Mouse (Mus musculus): ENCODE results near the gene Btbd2. TPM values are rescaled to one million over a fixed set of nuclear protein-coding genes. Genes with fewer than 3 reads are reported as not detected.
A peak's percentile ranks its signal among the peaks of the same experiment; 100 is the strongest.

The Btbd2 gene
- polyA plus RNA-seq, 1 experiment from 2014 or later, result 54.9 TPM

DNA sequence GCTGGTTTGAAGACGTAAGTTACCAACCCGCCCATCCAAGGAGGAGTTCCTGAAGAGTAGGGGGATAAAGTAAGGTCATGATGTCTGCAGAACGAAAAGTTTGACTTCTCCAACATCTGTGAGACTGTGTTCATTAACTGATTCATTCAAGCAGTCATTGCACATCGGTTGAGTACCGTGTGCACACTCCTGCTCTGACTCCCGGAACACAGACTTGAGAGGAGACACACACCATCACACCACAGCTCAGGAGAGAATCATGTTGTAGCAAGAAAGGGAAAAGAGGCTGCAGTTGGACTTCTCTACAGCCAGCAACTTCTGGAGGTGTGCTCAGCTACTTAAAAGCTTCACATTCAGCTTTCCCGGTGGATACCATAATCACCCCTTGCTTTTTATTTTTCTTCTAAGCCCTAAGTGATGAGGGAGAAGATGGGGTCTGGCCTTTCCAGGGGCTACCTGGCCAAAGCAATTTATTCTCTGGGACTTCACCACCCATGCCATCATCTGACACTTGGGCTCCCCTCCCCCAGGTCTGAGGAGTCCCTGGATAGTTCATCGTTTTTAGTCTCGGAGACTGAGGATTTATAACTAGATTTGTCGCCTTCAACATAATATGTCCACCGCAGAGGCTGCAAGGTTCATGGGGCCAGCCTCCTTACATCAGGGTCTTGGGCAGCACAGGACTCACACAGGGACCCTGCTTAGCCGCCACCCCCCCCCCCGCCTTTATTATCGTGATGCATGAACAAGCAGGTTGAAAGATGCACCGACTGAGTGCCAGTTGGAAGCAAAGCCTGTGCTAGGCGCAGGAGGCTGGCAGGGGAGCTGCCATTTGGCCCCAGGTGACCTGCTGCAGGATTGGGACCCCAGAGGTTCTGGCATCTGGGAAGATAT, 35.8 kb downstream of the Btbd2 start:
- peaks cover 29% of the 10 kb centered on the region for H3K4me1 ChIP-seq (replicated peaks)
- H3K4me2 ChIP-seq (replicated peaks), result peak overlapping the region; percentile 77
- WGBS, result 49% methylated on average over 16 of the region's 16 CpGs
- no peak for ATAC-seq
- peak overlapping the region; percentile 51 for H3K9ac ChIP-seq
- no peaks in the 10 kb centered on the region for H3K36me3 ChIP-seq
- no peaks in the 10 kb centered on the region for H3K9me3 ChIP-seq
- no peaks in the 10 kb centered on the region for H3K27me3 ChIP-seq (replicated peaks)
- peak overlapping the region; percentile 88 for H3K4me3 ChIP-seq (replicated peaks)
- H3K27ac ChIP-seq, result peak overlapping the region; percentile 96

DNA sequence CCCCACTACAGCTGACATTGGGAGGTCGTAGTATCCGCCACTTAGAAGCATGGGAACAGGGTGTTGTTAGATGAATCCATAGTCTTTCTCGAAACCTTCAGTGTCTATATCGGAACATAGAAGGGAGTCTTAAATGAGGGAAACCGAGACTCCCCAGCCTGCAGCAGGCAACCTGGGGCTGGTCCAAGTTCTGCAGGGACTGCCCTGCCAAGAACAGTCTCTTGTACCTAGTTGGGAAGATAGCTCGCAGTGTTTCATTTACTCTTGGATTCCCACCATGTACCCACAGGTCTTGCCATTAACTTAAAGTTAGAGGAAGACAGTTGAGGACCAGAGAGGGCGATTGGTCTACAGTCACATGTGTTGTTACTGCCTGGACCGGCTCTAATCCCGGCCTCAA, 36.5 kb downstream of the Btbd2 start:
- Histone ChIP-seq H3K4me1 (replicated peaks) (peaks cover 24% of the 10 kb centered on the region), H3K27ac (no peak overlapping the region), H3K9me3 (no peaks in the 10 kb centered on the region), H3K36me3 (peaks cover 7% of the 10 kb centered on the region; the same call in 1 of the 2 replicates), H3K27me3 (replicated peaks) (no peaks in the 10 kb centered on the region), H3K4me2 (replicated peaks) (no peak overlapping the region), H3K4me3 (replicated peaks) (no peak overlapping the region), H3K9ac (no peak overlapping the region)
- ATAC-seq, result no peak
- WGBS, result 85% methylated on average over 9 of the region's 9 CpGs

DNA sequence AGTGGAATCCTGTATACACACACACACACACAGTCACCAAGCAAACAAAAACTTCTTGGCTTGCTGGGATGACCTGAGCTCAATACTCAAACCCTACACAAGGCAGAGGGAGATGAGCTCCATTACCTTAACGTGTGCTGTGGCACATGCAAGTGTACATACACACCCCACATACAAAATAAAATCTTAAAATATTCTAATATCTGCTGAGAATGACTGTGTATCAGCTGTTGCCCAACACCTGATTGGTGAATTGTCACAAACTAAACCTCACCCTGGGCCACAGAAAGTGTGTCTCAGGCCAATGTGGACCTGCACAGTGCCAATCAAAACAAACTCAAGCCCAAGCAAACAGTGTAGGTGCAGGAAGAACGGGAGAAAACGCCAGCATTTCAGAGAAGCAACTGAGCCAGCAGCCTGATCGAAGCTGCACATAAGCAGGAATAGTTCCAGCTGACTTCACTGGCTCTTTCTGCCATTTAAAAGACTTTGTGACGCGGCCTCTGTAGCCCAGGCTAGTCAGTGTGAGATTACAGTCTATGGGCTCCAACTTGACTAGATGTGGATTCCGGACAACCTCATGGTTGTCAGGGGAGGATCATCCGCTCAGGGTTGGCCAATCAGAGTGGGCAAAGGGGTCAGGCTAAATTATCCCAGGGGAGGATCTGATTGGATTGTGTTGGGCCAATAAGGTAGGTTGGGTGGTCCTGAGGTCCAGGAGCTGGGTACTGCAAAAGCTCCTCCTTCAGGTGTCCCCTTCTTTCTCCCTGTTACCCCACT, 37.2 kb downstream of the Btbd2 start:
- 37% methylated on average over 8 of the region's 8 CpGs for WGBS
- Histone ChIP-seq H3K27ac (no peak overlapping the region), H3K9me3 (no peaks in the 10 kb centered on the region), H3K4me1 (replicated peaks) (peaks cover 18% of the 10 kb centered on the region), H3K4me3 (replicated peaks) (no peak overlapping the region), H3K27me3 (replicated peaks) (no peaks in the 10 kb centered on the region), H3K36me3 (peaks cover 14% of the 10 kb centered on the region), H3K4me2 (replicated peaks) (no peak overlapping the region), H3K9ac (no peak overlapping the region)
- ATAC-seq, result no peak

DNA sequence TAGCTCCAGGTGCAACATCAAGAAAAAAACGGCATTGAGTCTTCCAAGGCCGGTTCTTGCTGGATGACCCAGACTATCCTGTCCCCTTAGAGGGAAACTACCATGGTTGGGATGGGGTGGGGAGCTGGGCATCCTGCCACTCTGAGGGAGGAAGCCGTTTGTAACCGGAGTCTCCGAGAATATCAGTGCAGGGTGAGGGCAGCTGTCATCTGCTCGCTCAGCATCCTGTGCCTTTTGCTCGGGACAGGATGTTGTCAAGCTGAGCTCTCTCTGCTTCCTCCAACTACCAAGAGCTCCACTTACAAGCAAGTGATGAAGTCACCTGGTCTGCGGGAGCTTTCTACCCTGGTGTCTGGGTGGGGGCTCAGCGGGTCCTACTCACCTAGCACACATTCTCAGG, 38.7 kb downstream of the Btbd2 start:
- Histone ChIP-seq H3K9me3 (no peaks in the 10 kb centered on the region), H3K27ac (no peak overlapping the region), H3K36me3 (peaks cover 26% of the 10 kb centered on the region), H3K4me2 (replicated peaks) (no peak overlapping the region), H3K9ac (no peak overlapping the region), H3K4me3 (replicated peaks) (no peak overlapping the region), H3K27me3 (replicated peaks) (no peaks in the 10 kb centered on the region), H3K4me1 (replicated peaks) (peaks cover 5% of the 10 kb centered on the region; the same call in 1 of the 2 replicates)
- WGBS, result 68% methylated on average over 9 of the region's 9 CpGs
- no peak for ATAC-seq

DNA sequence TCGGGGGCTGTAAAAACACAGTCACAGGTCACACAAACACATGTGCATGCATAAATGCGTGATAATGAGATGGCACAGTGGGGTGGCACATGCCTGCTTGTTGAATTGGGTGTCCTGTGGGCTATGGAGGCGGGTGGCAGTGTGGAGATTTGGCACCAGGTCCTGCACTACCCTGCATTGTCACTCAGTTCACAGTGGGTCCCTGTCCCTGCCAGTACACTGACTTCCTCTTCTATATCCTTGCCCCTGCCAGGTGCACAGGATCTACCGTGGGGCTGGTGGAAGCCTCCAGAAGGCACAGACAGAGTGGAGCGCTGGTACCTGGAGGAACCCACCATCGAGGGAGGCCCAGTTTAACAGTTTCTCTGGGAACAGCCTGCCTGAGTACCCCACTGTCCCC, 42.5 kb downstream of the Btbd2 start:
- H3K27ac ChIP-seq, result no peak overlapping the region
- H3K36me3 ChIP-seq, result peaks cover 46% of the 10 kb centered on the region
- no peak for ATAC-seq

DNA sequence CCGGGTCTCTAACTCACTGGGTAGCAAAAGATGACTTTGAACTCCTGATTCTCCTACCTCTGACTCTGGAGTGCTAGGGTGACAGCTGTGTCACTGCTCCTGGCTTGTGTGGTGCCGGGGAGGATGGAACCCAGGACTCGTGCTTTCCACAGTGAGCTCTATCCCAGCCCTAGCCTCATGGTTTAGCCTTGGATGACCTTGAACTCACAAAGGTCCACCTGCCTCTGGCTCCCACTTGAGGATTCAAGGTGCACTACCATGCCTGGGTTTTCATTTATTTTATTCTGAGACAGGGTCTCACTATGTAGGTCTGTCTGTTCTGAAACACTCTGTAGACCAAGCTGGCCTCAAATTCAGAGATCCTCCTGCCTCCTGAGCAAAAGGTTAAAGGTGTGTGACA, 43.0 kb downstream of the Btbd2 start:
- 80% methylated on average over 3 of the region's 3 CpGs for WGBS
- Histone ChIP-seq H3K27me3 (replicated peaks) (no peaks in the 10 kb centered on the region), H3K9me3 (no peaks in the 10 kb centered on the region), H3K4me3 (replicated peaks) (no peak overlapping the region), H3K4me2 (replicated peaks) (no peak overlapping the region), H3K27ac (no peak overlapping the region), H3K36me3 (peaks cover 52% of the 10 kb centered on the region), H3K9ac (no peak overlapping the region), H3K4me1 (replicated peaks) (no peaks in the 10 kb centered on the region)
- ATAC-seq, result no peak

More for the DNA sequence above, 42.5 kb downstream of the Btbd2 start:
- no peaks in the 10 kb centered on the region for H3K9me3 ChIP-seq
- H3K4me3 ChIP-seq (replicated peaks), result no peak overlapping the region
- no peaks in the 10 kb centered on the region for H3K4me1 ChIP-seq (replicated peaks)
- WGBS, result 89% methylated on average over 6 of the region's 6 CpGs
- no peak overlapping the region for H3K4me2 ChIP-seq (replicated peaks)
- H3K9ac ChIP-seq, result no peak overlapping the region
- H3K27me3 ChIP-seq (replicated peaks), result no peaks in the 10 kb centered on the region

DNA sequence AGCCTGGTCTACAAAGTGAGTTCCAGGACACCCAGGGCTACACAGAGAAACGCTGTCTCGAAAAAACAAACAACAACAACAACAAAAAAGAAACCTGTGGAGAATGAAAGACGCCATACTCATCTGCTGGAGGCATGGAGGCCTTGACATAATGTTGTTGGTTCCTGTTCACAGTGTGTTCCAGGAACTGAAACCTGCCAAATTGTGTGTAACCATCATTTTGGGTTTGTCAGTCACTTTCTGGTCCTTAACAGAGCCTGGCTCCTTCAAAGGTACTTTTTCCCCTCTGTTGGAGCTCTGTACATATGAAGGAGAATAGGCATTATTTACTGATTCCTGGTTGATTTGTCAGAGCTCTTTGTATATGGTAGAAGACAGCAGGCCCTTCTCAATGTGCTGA, 45.0 kb downstream of the Btbd2 start:
- Histone ChIP-seq H3K36me3 (peaks cover 69% of the 10 kb centered on the region), H3K4me3 (replicated peaks) (no peak overlapping the region), H3K9me3 (no peaks in the 10 kb centered on the region), H3K27ac (no peak overlapping the region), H3K27me3 (replicated peaks) (no peaks in the 10 kb centered on the region), H3K4me2 (replicated peaks) (no peak overlapping the region), H3K4me1 (replicated peaks) (0 out of 2 replicates have a peak, but pooled peaks cover 3% of the 10 kb centered on the region), H3K9ac (no peak overlapping the region)
- 96% methylated on average over 3 of the region's 3 CpGs for WGBS
- no peak for ATAC-seq

DNA sequence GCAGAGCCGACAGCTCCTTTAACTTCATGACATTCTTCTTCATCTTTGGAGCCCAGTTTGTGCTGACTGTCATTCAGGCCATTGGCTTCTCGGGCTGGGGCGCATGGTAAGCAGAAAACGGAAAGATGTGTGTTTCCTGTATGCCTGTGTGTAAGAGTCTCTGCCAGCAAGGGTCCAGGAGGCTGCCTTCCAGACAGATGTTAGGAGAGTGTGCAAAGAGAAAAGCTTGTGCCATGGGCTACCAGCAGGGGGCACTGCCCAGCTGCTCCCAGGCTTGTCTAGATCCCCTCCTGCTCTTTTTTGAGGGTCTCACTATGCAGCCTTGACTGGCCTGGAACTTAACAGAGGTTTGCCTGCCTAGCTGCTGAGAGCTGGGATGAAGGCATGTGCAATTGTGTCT, 45.8 kb downstream of the Btbd2 start:
- Histone ChIP-seq H3K27ac (no peak overlapping the region), H3K4me1 (replicated peaks) (0 out of 2 replicates have a peak, but pooled peaks cover 6% of the 10 kb centered on the region), H3K9me3 (no peaks in the 10 kb centered on the region), H3K4me2 (replicated peaks) (no peak overlapping the region), H3K27me3 (replicated peaks) (no peaks in the 10 kb centered on the region), H3K36me3 (peaks cover 78% of the 10 kb centered on the region), H3K4me3 (replicated peaks) (no peak overlapping the region), H3K9ac (no peak overlapping the region)
- WGBS, result 77% methylated on average over 4 of the region's 4 CpGs
- ATAC-seq, result no peak

DNA sequence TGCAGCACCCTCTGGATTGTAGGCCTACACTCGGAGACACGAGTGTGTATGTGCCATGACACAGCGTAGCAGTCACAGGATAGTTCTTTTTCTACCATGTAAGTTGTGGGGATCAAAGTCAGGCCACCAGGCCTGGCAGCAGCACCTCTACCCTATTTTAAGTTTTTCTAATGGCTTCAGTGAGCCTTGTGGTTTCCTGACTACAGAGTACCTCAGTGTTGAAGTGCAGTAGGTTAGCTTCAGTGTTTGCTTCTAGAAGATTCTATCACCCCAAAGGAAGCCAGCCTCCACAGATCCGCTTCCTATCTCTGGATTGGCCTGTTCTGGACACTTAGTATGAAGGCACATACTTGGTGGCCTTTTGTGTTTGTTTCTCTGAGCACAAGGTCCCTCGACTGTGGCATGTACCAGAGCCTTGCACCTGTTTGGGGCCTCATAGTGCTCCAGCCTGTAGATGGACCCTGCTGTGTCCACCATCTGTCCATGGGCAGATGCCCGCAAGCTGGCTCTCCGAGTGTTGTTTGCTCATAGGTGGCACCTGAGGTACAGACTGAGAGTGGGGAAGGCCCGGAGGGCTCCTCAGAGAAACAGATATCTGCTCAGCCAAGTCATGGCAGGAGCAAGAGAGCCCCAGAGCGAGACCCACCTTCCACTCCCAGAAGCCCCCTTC, 46.6 kb downstream of the Btbd2 start:
- Histone ChIP-seq H3K9ac (no peak overlapping the region), H3K4me2 (replicated peaks) (no peak overlapping the region), H3K9me3 (no peaks in the 10 kb centered on the region), H3K27me3 (replicated peaks) (no peaks in the 10 kb centered on the region), H3K4me3 (replicated peaks) (no peak overlapping the region), H3K27ac (no peak overlapping the region), H3K4me1 (replicated peaks) (0 out of 2 replicates have a peak, but pooled peaks cover 8% of the 10 kb centered on the region), H3K36me3 (peaks cover 72% of the 10 kb centered on the region)
- no peak for ATAC-seq
- 93% methylated on average over 9 of the region's 9 CpGs for WGBS

DNA sequence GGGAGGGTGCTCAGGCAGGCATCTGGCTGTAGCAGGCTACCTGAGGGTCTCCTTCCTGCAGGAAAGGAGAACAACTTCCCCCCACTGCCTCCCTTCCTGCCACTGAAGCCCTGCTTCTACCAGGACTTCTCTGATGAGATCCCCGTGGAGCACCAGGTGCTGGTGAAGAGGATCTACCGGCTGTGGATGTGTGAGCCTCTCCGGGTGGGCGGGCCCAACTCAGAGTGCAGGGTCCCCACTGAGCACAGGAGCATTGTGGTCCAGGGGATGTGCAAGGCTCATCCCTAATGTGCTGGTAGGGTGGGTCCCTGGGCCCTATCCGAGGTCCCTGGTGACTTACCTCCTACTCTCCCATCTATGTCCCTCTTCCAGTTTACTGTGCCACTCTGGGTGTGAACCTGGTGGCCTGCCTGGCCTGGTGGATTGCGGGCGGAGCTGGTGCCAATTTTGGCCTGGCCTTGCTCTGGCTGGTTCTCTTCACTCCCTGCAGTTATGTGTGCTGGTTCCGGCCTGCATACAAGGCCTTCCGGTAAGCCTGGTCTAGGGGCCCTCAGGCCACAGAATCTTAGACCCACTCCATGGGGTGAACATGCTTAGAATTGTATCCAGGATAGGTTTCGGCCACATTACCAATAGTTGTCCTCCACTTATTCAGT, 47.5 kb downstream of the Btbd2 start:
- no peak overlapping the region for H3K27ac ChIP-seq
- ATAC-seq, result no peak
- H3K9me3 ChIP-seq, result no peaks in the 10 kb centered on the region
- H3K36me3 ChIP-seq, result peaks cover 64% of the 10 kb centered on the region
- H3K4me1 ChIP-seq (replicated peaks), result peaks cover 11% of the 10 kb centered on the region
- H3K4me2 ChIP-seq (replicated peaks), result no peak overlapping the region
- WGBS, result 90% methylated on average over 10 of the region's 10 CpGs
- H3K9ac ChIP-seq, result no peak overlapping the region
- H3K27me3 ChIP-seq (replicated peaks), result no peaks in the 10 kb centered on the region
- no peak overlapping the region for H3K4me3 ChIP-seq (replicated peaks)

DNA sequence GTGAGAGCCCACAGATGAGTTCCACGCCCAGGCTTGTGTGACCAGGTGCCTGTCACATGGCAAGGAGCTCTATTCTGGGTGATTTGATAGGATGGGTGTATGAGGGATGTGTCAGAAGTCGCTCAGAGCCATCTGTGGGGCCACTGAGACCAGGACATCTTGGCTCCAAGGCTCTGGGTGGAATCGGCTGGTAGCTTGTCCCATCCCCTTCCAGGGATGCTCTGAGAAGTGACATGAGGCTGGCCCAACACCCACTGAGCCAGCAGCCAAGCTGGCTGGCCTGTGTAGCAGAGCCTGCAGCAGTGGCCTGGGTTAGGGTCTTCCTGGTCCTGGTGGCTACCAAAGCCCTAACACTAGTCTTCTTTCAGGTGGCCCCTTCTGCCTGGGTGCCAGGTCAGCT, 48.4 kb downstream of the Btbd2 start:
- Histone ChIP-seq H3K9me3 (no peaks in the 10 kb centered on the region), H3K27me3 (replicated peaks) (no peaks in the 10 kb centered on the region), H3K9ac (no peak overlapping the region), H3K27ac (no peak overlapping the region), H3K36me3 (peaks cover 56% of the 10 kb centered on the region), H3K4me1 (replicated peaks) (peaks cover 21% of the 10 kb centered on the region), H3K4me2 (replicated peaks) (no peak overlapping the region), H3K4me3 (replicated peaks) (no peak overlapping the region)
- ATAC-seq, result no peak
- 86% methylated on average over 3 of the region's 3 CpGs for WGBS
